Mouse (Mus musculus) thymus, postnatal 36 days (tissue): ENCODE measurements around the gene Slc31a1.
A peak's percentile ranks its signal among the peaks of the same experiment; 100 is the strongest.

Experiments used
- DNase-seq, 2 experiments: peaks; one replicate each; pipeline ENCODE4 v3.0.0; 2022; ENCODE audit warnings: mixed read lengths in 2 of 2

The Slc31a1 gene

GRCm38 (mm10) chr4:62364299-62364698 is 3.8 kb downstream of the Slc31a1 start:
- DNase-seq: no peak

GRCm38 (mm10) chr4:62366291-62366690 is 5.8 kb downstream of the Slc31a1 start:
- no peak for DNase-seq

GRCm38 (mm10) chr4:62367586-62367985 is 7.1 kb downstream of the Slc31a1 start:
- DNase-seq: no peak

- DNase-seq: no peak
Observed at GRCm38 (mm10) chr4:62369091-62369490, 8.6 kb downstream of the Slc31a1 start.

- DNase-seq: no peak
Observed at GRCm38 (mm10) chr4:62372410-62372809, 11.9 kb downstream of the Slc31a1 start.

GRCm38 (mm10) chr4:62372818-62373520 is 12.4 kb downstream of the Slc31a1 start:
- DNase-seq: no peak

- DNase-seq: no peak
Observed at GRCm38 (mm10) chr4:62373668-62374067, 13.1 kb downstream of the Slc31a1 start.

GRCm38 (mm10) chr4:62374342-62374741 is 13.8 kb downstream of the Slc31a1 start:
- no peak for DNase-seq

GRCm38 (mm10) chr4:62376123-62376522 is 15.6 kb downstream of the Slc31a1 start:
- no peak for DNase-seq

GRCm38 (mm10) chr4:62379724-62380381 is 19.3 kb downstream of the Slc31a1 start:
- DNase-seq: no peak

- DNase-seq: no peak
Observed at GRCm38 (mm10) chr4:62383207-62383606, 22.7 kb downstream of the Slc31a1 start.

GRCm38 (mm10) chr4:62383752-62384151 is 23.2 kb downstream of the Slc31a1 start:
- no peak for DNase-seq

GRCm38 (mm10) chr4:62384159-62384558 is 23.6 kb downstream of the Slc31a1 start:
- no peak for DNase-seq

GRCm38 (mm10) chr4:62385439-62385838 is 24.9 kb downstream of the Slc31a1 start:
- DNase-seq: no peak

GRCm38 (mm10) chr4:62389592-62390512 is 29.3 kb downstream of the Slc31a1 start:
- no peak for DNase-seq

GRCm38 (mm10) chr4:62391892-62392291 is 31.4 kb downstream of the Slc31a1 start:
- DNase-seq: no peak

- DNase-seq: no peak
Observed at GRCm38 (mm10) chr4:62393459-62393858, 32.9 kb downstream of the Slc31a1 start.

- DNase-seq: no peak
Observed at GRCm38 (mm10) chr4:62395806-62396205, 35.3 kb downstream of the Slc31a1 start.

- DNase-seq: no peak
Observed at GRCm38 (mm10) chr4:62397616-62398365, 37.3 kb downstream of the Slc31a1 start.

- no peak for DNase-seq
Observed at GRCm38 (mm10) chr4:62398956-62399355, 38.4 kb downstream of the Slc31a1 start.

- peak in 1 of 2 experiments; percentile 14 for DNase-seq
Observed at GRCm38 (mm10) chr4:62406133-62406532, 45.6 kb downstream of the Slc31a1 start.

- peak; percentile 50 to 56 for DNase-seq
Observed at GRCm38 (mm10) chr4:62407730-62408582, 47.4 kb downstream of the Slc31a1 start.
